Mouse (Mus musculus) bone marrow macrophage, adult 2 months (primary cell): ENCODE measurements around the gene Ctag2. TPM values are rescaled to one million over a fixed set of nuclear protein-coding genes. Genes with fewer than 3 reads are reported as not detected.

Experiments used
- H3K27ac ChIP-seq: 2 replicates; pipeline ENCODE4 v1.5.1; 2012; ENCODE audit warnings: low read depth, low read length; ENCODE audit not compliant: insufficient read depth
- H3K4me1 ChIP-seq: 2 replicates; pipeline ENCODE4 v1.6.1; 2012; ENCODE audit warnings: low read length; ENCODE audit not compliant: control insufficient read depth, insufficient read depth
- H3K4me3 ChIP-seq: 2 replicates; pipeline ENCODE4 v1.5.1; 2012; ENCODE audit warnings: mild to moderate bottlenecking, low read length, moderate library complexity; ENCODE audit not compliant: insufficient read depth
- CTCF ChIP-seq: IDR thresholded peaks from 2 replicates; pipeline ENCODE4 v1.5.1; 2012; ENCODE audit warnings: low read depth, mild to moderate bottlenecking, low read length, moderate library complexity
- POLR2A ChIP-seq: IDR thresholded peaks from 2 replicates; pipeline ENCODE4 v1.6.1; 2012; ENCODE audit warnings: mild to moderate bottlenecking, low read depth, low read length, borderline replicate concordance
- polyA plus RNA-seq: library from polyadenylated mRNA; stranded (reverse); fragments of >200 nt; gene quantifications from 2 replicates; pipeline ENCODE4 v1.2.4, GENCODE M21; 2012; ENCODE audit not compliant: missing spikeins, insufficient read depth, insufficient read length

Gene Ctag2
- polyA plus RNA-seq = not detected in 2 replicates

GRCm38 (mm10) chrX:65047344-65047743, at the start of gene Ctag2:
Gene Ctag2, plus strand, starts transcription at chrX:65047644.
- H3K4me3 ChIP-seq = no peak within 1 kb of the TSS
- TF ChIP-seq CTCF (no peak), POLR2A (no peak)
- H3K27ac ChIP-seq = no peak within 1 kb of the TSS
- no peaks in the 10 kb centered on the region for H3K4me1 ChIP-seq
